Mouse (Mus musculus): ENCODE data around the gene Rsph6a. TPM values are rescaled to one million over a fixed set of nuclear protein-coding genes. Genes with fewer than 3 reads are reported as not detected.

Gene Rsph6a
- polyA plus RNA-seq, 1 experiment from 2014 or later, result 0.16 TPM

GRCm38 (mm10) chr7:19073504-19073903 lies 19.0 kb downstream of the Rsph6a start:
- Histone ChIP-seq H3K27ac (replicated peaks) (no peak overlapping the region), H3K9me3 (no peaks in the 10 kb centered on the region), H3K36me3 (peaks cover 6% of the 10 kb centered on the region), H3K4me1 (replicated peaks) (peaks cover 22% of the 10 kb centered on the region), H3K4me3 (no peak overlapping the region), H3K4me2 (no peak overlapping the region), H3K27me3 (no peaks in the 10 kb centered on the region), H3K9ac (no peak overlapping the region)
- no peak for ATAC-seq (ENCODE audit: low FRiP score, low read depth)
- 78% methylated on average over 9 of the region's 9 CpGs for WGBS

DNA sequence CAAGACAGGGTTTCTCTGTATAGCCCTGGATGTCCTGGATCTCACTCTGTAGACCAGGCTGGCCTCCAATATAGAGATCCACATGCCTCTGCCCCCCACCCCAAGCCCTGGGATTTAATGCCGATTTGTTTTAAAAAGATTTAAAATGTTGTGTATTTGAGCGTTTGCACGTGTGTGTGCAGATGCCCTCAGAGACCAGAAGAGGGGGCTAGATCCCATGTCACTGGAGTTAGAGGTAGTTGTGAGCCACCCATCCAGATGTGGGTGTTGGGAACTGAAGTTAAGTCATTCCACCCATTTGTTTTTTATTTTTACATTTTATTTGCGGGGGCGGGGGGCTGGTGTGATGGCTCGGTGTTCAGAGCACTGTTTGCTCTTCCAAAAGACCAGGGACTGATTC lies 20.0 kb downstream of the Rsph6a start:
- peaks cover 13% of the 10 kb centered on the region for H3K36me3 ChIP-seq
- WGBS, result 96% methylated on average over 6 of the region's 6 CpGs
- no peak overlapping the region for H3K4me2 ChIP-seq
- H3K9me3 ChIP-seq, result no peaks in the 10 kb centered on the region
- peaks cover 22% of the 10 kb centered on the region for H3K4me1 ChIP-seq (replicated peaks)
- no peak for ATAC-seq (ENCODE audit: low FRiP score, low read depth)
- no peaks in the 10 kb centered on the region for H3K27me3 ChIP-seq
- no peak overlapping the region for H3K4me3 ChIP-seq
- no peak overlapping the region for H3K27ac ChIP-seq (replicated peaks)
- H3K9ac ChIP-seq, result no peak overlapping the region

- Histone ChIP-seq H3K4me3 (peak overlapping the region; percentile 84), H3K27ac (replicated peaks) (peak overlapping the region; percentile 61), H3K4me2 (peak overlapping the region; percentile 58), H3K9ac (0 out of 2 replicates have a peak overlapping the region, but pooled peaks have one; percentile 21), H3K27me3 (no peaks in the 10 kb centered on the region), H3K4me1 (replicated peaks) (peaks cover 22% of the 10 kb centered on the region), H3K36me3 (peaks cover 18% of the 10 kb centered on the region), H3K9me3 (no peaks in the 10 kb centered on the region)
- 0 out of 2 replicates have a peak, but pooled peaks have one; percentile 6 for ATAC-seq (ENCODE audit: low FRiP score, low read depth)
- 63% methylated on average over 5 of the region's 5 CpGs for WGBS
Measured at GRCm38 (mm10) chr7:19075231-19075630, 20.7 kb downstream of the Rsph6a start.

DNA sequence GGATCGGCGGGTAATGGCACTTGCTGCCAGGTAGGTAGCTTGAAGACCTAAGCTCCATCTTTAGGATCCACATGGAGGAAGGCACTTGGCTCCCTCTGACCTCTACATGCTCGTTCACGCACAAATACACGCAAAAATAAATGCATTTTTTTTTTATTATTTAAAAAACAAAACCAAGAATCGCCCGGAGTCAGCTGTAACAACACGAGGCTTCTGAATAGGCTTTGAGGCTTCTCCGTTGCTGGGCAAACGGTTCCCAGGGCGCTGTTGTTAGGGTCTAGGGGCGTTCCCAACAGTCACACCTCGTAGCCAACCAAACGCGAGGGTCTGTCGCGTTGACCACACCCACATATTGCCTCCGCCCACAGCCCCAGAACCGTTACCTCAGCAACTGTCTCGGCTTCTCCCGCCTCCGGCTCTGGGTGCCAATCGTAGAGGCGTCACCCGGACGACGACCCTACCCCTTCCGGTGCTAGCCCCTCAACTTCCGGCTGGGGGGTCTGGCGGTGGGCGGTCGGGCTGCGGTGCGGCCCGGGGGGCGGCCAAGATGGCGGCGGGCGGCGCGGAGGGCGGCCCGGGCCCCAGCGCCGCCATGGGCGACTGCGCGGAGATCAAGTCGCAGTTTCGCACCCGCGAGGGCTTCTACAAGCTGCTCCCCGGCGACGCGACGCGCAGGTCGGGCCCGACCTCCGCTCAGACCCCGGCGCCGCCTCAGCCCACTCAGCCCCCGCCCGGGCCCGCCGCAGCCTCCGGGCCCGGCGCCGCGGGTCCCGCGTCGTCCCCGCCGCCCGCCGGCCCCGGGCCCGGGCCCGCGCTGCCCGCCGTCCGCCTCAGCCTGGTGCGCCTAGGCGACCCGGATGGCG lies 21.5 kb downstream of the Rsph6a start, which contains the start of gene Dmwd:
Gene Dmwd, plus strand, starts transcription at position 505 of the 863 bp plus-strand sequence.
- peak within 1 kb of the TSS; percentile 82 for H3K4me2 ChIP-seq
- H3K36me3 ChIP-seq, result peaks cover 25% of the 10 kb centered on the region
- ATAC-seq (ENCODE audit: low FRiP score, low read depth), result peak; percentile 99
- WGBS, result under 1% methylated on average over 73 of the region's 91 CpGs
- H3K27me3 ChIP-seq, result no peaks in the 10 kb centered on the region
- peaks cover 22% of the 10 kb centered on the region for H3K4me1 ChIP-seq (replicated peaks)
- H3K27ac ChIP-seq (replicated peaks), result peak within 1 kb of the TSS; percentile 75
- H3K9me3 ChIP-seq, result no peaks in the 10 kb centered on the region
- peak within 1 kb of the TSS; percentile 99 for H3K9ac ChIP-seq
- H3K4me3 ChIP-seq, result peak within 1 kb of the TSS; percentile 84

- under 1% methylated on average over 22 of the region's 22 CpGs for WGBS
- H3K27me3 ChIP-seq, result no peaks in the 10 kb centered on the region
- H3K4me1 ChIP-seq (replicated peaks), result peaks cover 22% of the 10 kb centered on the region
- peak overlapping the region; percentile 75 for H3K27ac ChIP-seq (replicated peaks)
- peak overlapping the region; percentile 99 for H3K9ac ChIP-seq
- no peaks in the 10 kb centered on the region for H3K9me3 ChIP-seq
- H3K4me3 ChIP-seq, result peak overlapping the region; percentile 84
- peak overlapping the region; percentile 82 for H3K4me2 ChIP-seq
- ATAC-seq (ENCODE audit: low FRiP score, low read depth), result no peak
- H3K36me3 ChIP-seq, result peaks cover 32% of the 10 kb centered on the region
Measured at GRCm38 (mm10) chr7:19076586-19076991, 22.1 kb downstream of the Rsph6a start.

- no peaks in the 10 kb centered on the region for H3K27me3 ChIP-seq
- peaks cover 42% of the 10 kb centered on the region for H3K36me3 ChIP-seq
- peaks cover 22% of the 10 kb centered on the region for H3K4me1 ChIP-seq (replicated peaks)
- H3K4me2 ChIP-seq, result peak overlapping the region; percentile 82
- H3K9me3 ChIP-seq, result no peaks in the 10 kb centered on the region
- WGBS, result 76% methylated on average over 14 of the region's 14 CpGs
- peak overlapping the region; percentile 84 for H3K4me3 ChIP-seq
- H3K9ac ChIP-seq, result no peak overlapping the region
- no peak for ATAC-seq (ENCODE audit: low FRiP score, low read depth)
- no peak overlapping the region for H3K27ac ChIP-seq (replicated peaks)
Measured at GRCm38 (mm10) chr7:19077761-19078160, 23.3 kb downstream of the Rsph6a start.

DNA sequence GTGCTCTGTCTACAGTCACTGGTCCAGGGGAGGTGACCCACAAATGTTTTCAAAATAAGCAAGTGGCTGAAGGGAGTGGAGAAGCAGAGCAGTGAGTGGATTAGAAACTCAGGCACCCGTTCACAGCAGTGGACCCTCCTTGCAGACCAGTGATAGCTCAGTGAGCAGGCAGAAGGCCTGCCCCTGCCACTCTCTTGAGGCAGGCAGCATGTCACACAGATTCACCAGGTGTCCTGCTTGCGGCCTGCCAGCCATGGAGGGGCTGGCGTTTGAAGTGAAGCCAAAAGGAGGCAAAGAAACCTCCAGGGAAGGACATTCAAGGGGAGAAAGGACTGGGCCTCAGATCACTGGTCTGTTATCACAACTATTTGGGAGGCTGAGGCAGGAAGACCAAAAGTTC lies 24.2 kb downstream of the Rsph6a start:
- Histone ChIP-seq H3K27ac (replicated peaks) (no peak overlapping the region), H3K4me2 (no peak overlapping the region), H3K4me1 (replicated peaks) (peaks cover 29% of the 10 kb centered on the region), H3K36me3 (peaks cover 48% of the 10 kb centered on the region), H3K9ac (no peak overlapping the region), H3K27me3 (no peaks in the 10 kb centered on the region), H3K9me3 (no peaks in the 10 kb centered on the region), H3K4me3 (no peak overlapping the region)
- WGBS, result 80% methylated on average over 3 of the region's 3 CpGs
- no peak for ATAC-seq (ENCODE audit: low FRiP score, low read depth)

DNA sequence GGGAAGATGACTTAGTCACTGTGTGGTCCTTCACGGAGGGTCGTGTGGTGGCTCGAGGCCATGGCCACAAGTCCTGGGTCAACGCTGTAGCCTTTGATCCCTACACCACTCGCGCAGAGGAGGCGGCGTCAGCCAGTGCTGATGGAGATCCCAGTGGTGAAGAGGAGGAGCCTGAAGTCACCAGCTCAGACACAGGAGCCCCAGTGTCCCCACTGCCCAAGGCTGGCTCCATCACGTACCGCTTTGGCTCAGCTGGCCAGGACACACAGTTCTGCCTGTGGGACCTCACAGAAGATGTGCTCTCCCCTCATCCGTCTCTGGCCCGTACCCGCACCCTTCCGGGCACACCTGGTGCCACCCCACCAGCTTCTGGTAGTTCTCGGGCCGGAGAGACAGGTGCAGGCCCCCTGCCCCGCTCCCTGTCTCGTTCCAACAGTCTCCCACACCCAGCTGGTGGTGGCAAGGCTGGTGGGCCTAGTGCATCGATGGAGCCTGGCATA lies 26.0 kb downstream of the Rsph6a start:
- Histone ChIP-seq H3K27me3 (no peaks in the 10 kb centered on the region), H3K9ac (no peak overlapping the region), H3K9me3 (no peaks in the 10 kb centered on the region), H3K36me3 (peaks cover 53% of the 10 kb centered on the region), H3K4me3 (no peak overlapping the region), H3K4me1 (replicated peaks) (peaks cover 36% of the 10 kb centered on the region), H3K4me2 (no peak overlapping the region), H3K27ac (replicated peaks) (no peak overlapping the region)
- WGBS, result 92% methylated on average over 19 of the region's 19 CpGs
- no peak for ATAC-seq (ENCODE audit: low FRiP score, low read depth)

DNA sequence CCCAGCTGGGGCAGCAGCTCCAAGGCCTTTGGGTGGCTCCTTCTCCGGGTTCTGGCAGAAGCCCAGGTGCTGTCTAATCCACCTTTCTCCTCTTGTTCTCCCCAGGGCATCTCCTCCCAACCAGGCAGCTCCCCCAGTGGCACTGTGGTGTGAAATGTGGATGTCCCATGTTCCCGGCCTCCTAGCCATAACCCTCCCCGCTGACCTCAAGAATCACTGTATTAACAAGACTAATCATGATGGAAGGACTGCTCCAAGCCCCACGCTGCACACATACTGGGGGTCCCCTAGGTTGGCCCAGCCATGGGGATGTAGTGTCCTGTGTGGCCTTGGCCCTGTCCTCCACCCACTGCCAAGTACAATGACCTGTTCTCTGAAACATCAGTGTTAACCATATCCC lies 27.7 kb downstream of the Rsph6a start:
- Histone ChIP-seq H3K27me3 (no peaks in the 10 kb centered on the region), H3K4me3 (no peak overlapping the region), H3K9me3 (no peaks in the 10 kb centered on the region), H3K4me1 (replicated peaks) (peaks cover 35% of the 10 kb centered on the region), H3K36me3 (peaks cover 54% of the 10 kb centered on the region), H3K9ac (no peak overlapping the region), H3K4me2 (no peak overlapping the region), H3K27ac (replicated peaks) (no peak overlapping the region)
- WGBS, result 92% methylated on average over 4 of the region's 4 CpGs
- ATAC-seq (ENCODE audit: low FRiP score, low read depth), result no peak

DNA sequence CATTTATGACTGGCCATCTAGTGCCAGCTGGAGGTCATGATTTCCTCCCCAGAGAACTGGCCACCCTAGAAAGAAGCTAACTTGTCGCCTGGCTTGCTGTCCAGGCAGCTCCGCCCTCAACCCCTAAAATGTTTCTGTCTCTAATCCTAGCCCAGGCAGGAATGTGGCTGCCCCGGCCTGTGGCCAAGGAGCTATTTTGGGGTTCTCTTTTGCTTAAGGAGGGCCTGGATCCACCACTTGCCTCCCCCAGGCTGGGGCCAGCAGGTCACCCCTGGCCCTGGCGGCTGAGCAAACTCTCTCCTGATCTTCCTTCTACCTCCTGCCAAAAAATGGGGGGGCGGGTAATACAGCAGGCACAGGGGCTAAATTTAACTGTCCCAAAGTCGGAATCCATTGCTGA lies 28.6 kb downstream of the Rsph6a start:
- Histone ChIP-seq H3K4me2 (no peak overlapping the region), H3K9ac (no peak overlapping the region), H3K4me3 (no peak overlapping the region), H3K4me1 (replicated peaks) (peaks cover 26% of the 10 kb centered on the region), H3K36me3 (peaks cover 54% of the 10 kb centered on the region), H3K9me3 (no peaks in the 10 kb centered on the region), H3K27ac (replicated peaks) (no peak overlapping the region), H3K27me3 (no peaks in the 10 kb centered on the region)
- ATAC-seq (ENCODE audit: low FRiP score, low read depth), result no peak
- 64% methylated on average over 6 of the region's 6 CpGs for WGBS

- 48% methylated on average over 10 of the region's 10 CpGs for WGBS
- Histone ChIP-seq H3K4me3 (0 out of 2 replicates have a peak within 1 kb of the TSS, but pooled peaks have one; percentile 11), H3K27me3 (no peaks in the 10 kb centered on the region), H3K36me3 (peaks cover 48% of the 10 kb centered on the region), H3K9ac (no peak within 1 kb of the TSS), H3K4me2 (peak within 1 kb of the TSS; percentile 17; the same call in 1 of the 2 replicates), H3K4me1 (replicated peaks) (peaks cover 23% of the 10 kb centered on the region), H3K27ac (replicated peaks) (no peak within 1 kb of the TSS), H3K9me3 (no peaks in the 10 kb centered on the region)
- no peak for ATAC-seq (ENCODE audit: low FRiP score, low read depth)
Measured at GRCm38 (mm10) chr7:19083701-19084100, 29.2 kb downstream of the Rsph6a start, which contains the start of gene Dmpk. Dmpk (plus strand) TSS chr7:19083849.

GRCm38 (mm10) chr7:19084277-19084771 lies 29.8 kb downstream of the Rsph6a start:
- H3K9ac ChIP-seq, result no peak overlapping the region

More at GRCm38 (mm10) chr7:19084277-19084771, 29.8 kb downstream of the Rsph6a start:
- Histone ChIP-seq H3K9me3 (no peaks in the 10 kb centered on the region), H3K4me2 (peak overlapping the region; percentile 17; the same call in 1 of the 2 replicates), H3K4me3 (no peak overlapping the region), H3K36me3 (peaks cover 48% of the 10 kb centered on the region), H3K27ac (replicated peaks) (no peak overlapping the region), H3K4me1 (replicated peaks) (peaks cover 23% of the 10 kb centered on the region), H3K27me3 (no peaks in the 10 kb centered on the region)
- ATAC-seq (ENCODE audit: low FRiP score, low read depth), result no peak
- 73% methylated on average over 6 of the region's 6 CpGs for WGBS

Measured in hindbrain, embryonic 15.5 days (tissue).